Mouse (Mus musculus) layer of hippocampus, adult 8-10 months (tissue): ENCODE data around the gene Smap1. TPM values are rescaled to one million over a fixed set of nuclear protein-coding genes. Genes with fewer than 3 reads are reported as not detected.
A peak's percentile ranks its signal among the peaks of the same experiment; 100 is the strongest.

Source experiments
- DNase-seq, 2 experiments: peaks; one replicate each; pipeline ENCODE4 v3.0.0; 2022; ENCODE audit warnings: low spot score in 2 of 2
- total RNA-seq, 4 experiments: library from RNA; stranded (reverse); gene quantifications; 2 replicates each; pipeline ENCODE4 v1.2.4; 2022

Gene Smap1
- total RNA-seq, 4 experiments from 2014 or later, result 121 to 138 (median 131) TPM

DNA sequence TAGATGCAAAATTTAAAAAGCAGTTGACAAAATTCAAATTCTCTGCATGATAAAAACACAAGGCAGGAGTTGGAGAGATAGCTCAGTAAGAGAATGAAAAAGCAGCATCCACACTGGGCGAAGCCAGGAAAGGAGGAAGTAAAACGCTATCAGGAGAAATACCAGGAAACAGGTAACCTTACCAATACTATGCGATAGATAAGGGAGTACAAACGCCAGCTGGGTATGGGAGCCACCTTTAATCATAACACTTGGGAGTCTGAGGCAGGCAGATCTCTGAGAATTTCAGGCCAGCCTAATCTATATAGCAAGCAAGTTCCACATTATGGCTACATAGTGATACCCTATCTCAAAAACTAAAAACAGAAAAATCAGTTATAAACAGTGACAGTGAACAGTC is 85.5 kb downstream of the Smap1 start:
- no peak for DNase-seq

DNA sequence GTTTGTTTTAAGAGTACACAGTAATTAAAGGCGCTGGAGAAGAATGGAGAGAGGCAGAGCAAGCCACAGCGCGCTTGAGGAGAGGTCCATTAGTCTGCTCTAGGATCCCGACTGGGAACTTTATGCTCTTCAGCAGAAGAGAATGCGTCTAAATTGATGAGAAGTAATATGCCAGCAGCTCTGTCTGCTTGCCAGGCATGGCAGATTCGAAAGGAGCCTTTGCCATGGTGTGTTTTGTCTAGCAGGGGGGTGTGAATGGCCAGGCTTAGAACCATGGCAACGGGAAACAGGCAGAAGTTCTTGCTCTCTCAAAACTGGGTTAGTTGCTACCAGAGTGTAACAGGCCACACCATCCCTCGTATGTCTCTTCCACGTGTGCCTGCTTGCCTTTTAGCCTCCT is 87.3 kb downstream of the Smap1 start:
- DNase-seq, result peak in 1 of 2 experiments; percentile 54

DNA sequence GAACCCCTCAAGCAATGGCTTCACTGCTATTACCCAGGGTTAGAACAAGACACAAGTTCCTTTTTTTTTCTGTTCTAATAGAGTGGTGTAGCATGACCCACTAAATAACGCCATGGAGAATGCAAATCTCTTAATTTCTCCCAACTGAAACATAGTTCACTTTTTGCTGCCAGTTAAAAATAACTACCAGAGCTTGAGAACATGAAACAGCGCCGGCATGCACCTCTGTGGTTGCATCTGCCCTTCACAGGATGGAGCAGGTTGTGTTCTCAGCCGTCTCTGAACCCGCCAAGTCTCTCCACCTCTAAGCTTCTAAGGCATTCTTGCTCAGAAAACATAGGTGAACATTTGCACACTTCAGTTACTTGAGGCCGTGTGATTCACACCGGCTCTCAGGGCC is 87.9 kb downstream of the Smap1 start:
- DNase-seq, result no peak

DNA sequence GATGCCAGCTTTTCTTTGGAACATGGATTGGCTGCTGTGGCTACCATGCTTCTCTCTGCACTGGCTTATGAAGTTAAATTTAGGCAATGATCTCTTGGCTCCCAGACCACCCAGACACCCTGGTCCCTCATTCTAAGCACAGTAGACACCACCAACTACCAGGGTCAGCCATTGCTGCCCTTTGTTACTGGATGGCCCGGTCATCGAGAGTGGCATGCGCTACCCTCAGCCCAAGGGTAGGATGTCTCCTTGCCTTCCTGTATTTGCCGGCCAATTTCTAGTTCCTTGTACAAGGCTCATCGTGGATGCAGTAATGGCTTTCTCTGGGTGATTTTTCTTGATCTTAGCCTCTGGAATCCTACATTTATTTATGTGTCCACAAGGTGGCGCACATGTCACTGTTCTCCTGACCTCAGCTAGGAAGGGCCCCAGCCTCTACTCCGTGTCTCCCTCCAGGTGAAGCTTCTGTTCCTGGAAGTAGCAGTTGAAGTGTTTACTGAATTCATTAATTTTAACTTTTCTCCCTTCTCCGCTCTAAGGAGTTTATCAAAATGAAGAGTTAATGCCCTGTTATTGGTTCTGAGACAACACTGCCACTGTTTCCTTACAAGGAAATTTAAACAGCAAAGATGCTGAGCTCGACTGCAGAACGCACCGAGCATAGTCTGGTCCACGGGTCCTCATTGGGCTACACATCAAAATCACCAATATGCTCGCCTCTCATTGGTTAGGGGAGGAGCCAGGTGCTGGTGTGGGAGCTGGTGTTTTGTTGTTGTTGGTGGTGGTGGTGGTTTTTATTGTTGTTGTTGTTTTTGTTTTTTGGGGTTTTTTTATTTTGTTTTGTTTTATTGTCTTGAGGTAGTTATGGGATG is 95.0 kb downstream of the Smap1 start:
- DNase-seq, result no peak

- no peak for DNase-seq
Observed at GRCm38 (mm10) chr1:23821615-23822014, 100.5 kb downstream of the Smap1 start.

DNA sequence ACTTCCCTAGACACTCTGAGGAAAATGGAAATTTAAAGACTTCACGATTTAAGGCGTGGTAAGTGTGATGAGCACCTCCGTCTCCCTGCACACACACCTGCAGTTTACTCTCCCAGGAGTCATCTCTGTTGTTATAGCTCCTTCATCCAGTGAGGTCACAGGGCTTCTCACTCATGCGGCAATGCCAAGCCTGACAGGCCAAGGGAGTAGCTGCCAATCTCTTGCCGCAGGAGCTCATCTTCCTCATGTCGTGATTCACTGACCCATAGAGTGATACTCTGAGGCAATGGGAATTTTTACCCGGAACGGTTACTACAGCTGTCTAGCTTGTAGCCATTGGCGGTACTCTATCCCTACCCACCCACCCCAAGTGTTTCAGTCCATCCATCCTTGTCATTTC is 123.8 kb downstream of the Smap1 start:
- DNase-seq, result no peak

Other genes starting within 250 kb of the Smap1 start
- 10 to 100 TPM; 11.0 to 13.0 (median 11.6) TPM for gene B3gat2, start 160.6 kb downstream of the Smap1 start, total RNA-seq
- 10 to 100 TPM; 47.3 to 53.1 (median 49.7) TPM for gene Sdhaf4, start 83.3 kb upstream of the Smap1 start, total RNA-seq
- gene Fam135a, start 178.0 kb upstream of the Smap1 start, total RNA-seq, result 10 to 100 TPM; 27.1 to 31.8 (median 29.4) TPM